Mouse (Mus musculus): ENCODE measurements at regions not wholly inside any gene's neighbourhood (a gene's known extent, or its start where the extent isn't known, plus 50 kb on each side); places are given as distances from the start of the nearest gene placed in this dataset.

DNA sequence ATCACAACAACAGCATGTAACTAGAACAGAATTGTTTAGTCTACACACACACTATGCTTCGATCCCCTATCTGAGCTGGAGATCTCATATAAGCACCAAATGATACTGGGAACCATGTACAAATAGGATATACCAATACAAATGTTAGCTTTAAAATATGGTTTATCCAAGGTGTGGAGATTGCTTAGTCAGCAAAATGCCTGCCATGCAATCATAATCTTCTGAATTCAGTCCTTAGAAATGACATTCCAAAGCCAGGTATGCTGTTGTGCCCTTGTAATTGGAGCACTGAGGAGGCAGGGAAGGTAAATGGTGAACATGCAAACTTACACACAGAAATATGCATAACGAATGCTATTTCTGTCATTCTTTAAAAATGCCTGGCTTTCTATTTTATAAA is 54.0 kb upstream of the Thsd7b start:
- ATAC-seq (replicated peaks; ENCODE audit: low FRiP score, poor library complexity, severe bottlenecking), result no peak

DNA sequence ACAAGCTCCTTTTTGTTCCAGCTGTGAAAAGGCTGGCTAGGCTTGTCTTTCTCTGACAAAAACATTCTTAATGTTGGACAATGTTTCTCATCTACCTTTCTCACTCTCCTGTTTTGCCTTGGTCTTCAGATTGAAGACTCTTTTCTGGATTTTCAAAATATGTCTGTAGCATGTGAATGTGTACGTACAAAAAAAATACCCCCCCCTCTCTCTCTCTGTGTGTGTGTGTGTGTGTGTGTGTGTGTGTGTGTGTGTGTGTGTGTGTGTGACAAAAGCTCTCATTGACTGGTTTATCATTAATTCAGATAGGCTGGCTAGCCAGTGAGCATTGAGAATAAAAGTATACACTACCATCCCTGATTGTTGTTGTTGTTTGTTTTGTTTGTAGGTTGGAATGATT is 64.3 kb upstream of the Thsd7b start:
- no peak for ATAC-seq (replicated peaks; ENCODE audit: low FRiP score, poor library complexity, severe bottlenecking)

DNA sequence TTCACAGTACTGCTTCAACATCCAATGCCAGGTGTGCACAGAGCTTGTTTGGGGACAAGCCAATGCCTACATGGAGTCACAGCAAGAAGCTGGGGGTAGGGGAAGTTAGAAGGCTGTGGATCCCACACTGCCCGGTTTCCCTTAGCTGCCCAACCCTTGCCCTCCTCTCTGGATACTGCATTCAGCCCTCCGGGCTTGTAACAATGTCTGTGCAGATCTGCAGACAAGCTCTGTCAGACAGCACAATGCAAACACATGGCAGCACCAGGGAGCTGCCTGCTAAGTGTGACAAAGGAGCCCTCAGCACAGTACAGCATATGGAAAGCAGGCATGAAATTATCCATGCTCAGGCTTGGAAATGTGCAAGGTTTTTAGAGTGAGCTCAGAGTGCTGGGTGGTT is 64.7 kb upstream of the Thsd7b start:
- ATAC-seq (replicated peaks; ENCODE audit: low FRiP score, poor library complexity, severe bottlenecking), result no peak

DNA sequence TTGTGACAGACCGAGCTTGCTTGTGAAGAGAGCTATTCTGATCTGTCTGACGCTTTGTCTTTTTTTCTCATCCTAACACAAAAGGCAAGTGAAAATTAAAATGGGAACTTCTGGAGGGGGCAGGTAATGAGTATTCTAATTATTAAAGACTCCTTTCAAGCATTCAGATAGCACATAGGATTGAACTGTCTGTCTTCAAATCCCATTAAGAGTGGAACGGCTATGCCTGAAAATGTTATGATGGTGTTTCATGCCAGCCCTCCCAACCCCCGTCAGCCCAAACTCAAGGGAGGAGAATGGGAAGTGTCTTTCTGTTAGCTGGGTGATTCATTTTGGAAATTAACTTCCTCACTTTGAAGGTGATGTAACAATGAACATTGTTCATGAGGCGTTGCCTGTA is 65.4 kb upstream of the Thsd7b start:
- ATAC-seq (replicated peaks; ENCODE audit: low FRiP score, poor library complexity, severe bottlenecking), result no peak

DNA sequence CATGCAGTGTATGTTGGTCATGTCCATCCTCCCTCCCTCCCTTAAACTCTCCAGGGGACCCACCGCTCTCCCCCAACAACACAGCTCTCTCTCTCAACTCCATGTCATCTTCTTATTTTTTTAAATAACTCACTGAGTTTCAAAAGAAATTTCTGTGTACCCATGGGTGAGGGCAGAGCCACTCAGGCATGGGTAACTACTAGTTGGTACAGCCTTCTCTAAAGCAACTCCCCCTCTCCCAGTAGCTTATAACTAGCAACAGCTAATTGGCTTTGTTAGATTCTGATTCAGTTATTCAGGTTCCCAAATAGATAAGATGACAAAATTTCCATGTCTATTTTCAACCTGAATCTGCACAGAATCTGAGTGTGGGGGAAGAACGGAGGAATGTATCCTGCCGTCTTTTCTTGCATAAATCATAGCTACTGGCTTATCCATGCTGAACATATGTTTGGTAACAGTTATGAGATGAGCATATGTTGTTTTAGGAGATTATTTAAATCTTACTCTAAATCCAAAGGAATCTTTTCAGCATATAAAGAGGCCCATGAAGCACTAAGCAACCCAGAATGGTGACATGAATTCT is 92.8 kb upstream of the Thsd7b start:
- no peak for ATAC-seq (replicated peaks; ENCODE audit: low FRiP score, poor library complexity, severe bottlenecking)

DNA sequence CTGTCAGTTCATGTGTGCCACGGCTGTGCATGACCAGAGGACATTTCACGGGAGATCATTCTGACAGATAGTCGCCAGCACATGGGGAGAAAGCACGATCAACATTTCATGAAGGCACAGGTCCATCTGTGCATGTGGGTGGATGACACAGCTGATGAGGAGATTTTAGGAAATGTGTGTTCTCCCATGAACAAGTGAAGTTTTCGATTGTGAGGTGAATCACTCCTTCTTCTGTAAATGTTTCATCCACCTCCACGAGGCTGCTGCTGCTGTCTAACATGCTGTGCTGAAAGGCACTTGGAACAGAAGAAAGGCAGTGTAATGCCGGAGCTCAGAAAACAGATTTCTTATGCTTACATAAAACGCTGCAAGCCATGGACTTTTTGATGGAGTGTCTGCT is 103.2 kb upstream of the Thsd7b start:
- no peak for ATAC-seq (replicated peaks; ENCODE audit: low FRiP score, poor library complexity, severe bottlenecking)

DNA sequence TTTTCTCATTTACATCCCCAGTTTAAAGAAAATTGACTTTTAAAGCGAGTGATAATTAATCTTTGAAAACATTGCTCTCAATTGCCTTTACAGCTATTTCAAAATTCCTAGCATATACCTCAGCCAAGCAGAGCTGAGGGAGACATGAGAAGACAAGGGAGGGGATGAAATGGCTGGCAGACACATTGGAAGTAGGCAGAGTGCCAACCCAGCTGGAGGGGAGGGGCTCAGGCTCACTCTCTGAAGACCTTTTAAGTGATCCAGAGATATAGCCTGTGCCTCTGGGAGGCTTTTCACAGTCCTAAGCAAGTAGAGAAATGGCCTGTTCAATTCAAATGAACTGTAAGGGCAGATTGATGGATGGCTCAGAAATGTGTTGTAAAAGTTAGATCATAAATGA is 122.5 kb upstream of the Thsd7b start:
- no peak for ATAC-seq (replicated peaks; ENCODE audit: low FRiP score, poor library complexity, severe bottlenecking)

DNA sequence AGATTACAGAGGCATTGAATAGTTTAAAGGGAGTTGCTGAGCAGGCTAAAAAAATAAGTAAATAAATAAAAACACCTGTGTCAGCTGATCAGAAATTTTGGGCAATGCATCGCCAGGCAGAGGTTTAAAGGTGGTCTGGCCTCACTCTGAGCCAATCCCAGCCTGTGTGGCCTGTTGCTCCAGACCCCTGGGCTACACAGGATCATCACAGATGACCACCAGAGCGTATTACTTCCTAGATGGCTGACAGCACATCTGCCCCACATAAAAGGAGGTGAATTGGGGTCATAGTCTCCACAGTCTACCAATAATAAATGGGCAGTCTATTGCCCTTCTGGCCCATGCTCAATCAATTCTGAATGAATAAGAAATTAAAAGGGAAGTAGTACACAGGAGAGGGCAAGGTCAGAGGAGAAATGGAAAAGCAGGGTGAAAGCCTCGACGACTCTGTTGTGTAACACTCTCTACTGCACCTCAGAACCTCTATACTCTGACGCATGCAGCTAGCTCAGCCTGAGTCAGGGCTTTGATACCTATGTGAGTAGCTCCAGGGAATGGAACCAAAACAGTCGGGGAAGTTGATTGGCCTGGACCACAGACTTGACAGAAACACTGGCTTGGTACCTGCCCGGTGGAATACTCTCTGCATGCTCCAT is 124.2 kb upstream of the Thsd7b start:
- ATAC-seq (replicated peaks; ENCODE audit: low FRiP score, poor library complexity, severe bottlenecking), result no peak

DNA sequence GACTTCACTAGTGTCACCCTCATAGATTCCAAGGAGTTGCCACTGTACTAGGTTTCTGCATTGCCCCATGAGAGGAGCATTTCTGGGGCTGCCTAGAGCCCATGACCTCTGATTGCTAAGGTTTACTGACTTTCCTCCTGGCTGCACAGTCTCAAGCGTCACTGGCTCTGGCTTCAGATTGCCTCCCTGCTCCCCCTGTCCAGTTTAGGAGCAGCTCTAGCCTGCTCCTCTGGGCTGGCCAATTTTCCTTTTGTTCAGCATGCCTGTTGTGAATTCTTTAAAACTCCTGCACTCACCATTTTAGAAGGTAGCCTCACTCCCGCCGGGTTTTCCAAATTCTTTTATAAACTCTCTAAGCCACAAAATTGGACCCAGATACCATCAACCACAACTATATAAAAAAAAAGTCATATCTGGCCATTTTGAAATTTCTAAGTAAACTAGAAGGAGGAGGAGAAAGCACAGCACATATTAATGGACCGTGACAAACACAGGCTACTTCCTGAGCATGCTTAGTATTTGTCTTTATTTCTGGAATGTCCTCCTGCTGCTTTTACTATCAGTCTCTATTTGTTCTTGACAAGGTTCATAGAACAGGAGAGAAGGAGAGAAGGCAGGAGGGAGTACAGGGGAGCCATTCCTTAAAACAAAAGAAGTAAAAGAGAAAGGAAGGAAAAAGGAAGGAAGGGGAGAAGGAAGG is 126.6 kb upstream of the Thsd7b start:
- no peak for ATAC-seq (replicated peaks; ENCODE audit: low FRiP score, poor library complexity, severe bottlenecking)

DNA sequence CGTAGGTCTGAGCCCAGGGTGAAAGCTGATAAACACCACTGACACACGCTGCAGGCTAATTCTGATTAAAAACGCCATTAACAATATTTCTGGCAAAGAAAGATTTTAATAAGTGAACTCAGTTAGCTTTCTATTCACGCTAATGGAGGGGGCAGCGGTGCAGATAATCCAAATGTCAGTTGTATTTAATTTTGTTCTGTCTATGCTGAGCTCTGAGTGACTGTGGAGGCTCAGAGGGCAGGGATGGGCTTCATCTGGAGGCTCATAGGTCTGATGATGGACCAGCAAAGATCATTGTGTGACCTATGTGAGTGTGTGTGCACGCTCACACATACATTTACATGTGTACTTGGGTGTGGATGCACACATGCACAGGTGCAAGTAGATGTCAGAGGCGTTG is 134.3 kb upstream of the Thsd7b start:
- ATAC-seq (replicated peaks; ENCODE audit: low FRiP score, poor library complexity, severe bottlenecking), result no peak

DNA sequence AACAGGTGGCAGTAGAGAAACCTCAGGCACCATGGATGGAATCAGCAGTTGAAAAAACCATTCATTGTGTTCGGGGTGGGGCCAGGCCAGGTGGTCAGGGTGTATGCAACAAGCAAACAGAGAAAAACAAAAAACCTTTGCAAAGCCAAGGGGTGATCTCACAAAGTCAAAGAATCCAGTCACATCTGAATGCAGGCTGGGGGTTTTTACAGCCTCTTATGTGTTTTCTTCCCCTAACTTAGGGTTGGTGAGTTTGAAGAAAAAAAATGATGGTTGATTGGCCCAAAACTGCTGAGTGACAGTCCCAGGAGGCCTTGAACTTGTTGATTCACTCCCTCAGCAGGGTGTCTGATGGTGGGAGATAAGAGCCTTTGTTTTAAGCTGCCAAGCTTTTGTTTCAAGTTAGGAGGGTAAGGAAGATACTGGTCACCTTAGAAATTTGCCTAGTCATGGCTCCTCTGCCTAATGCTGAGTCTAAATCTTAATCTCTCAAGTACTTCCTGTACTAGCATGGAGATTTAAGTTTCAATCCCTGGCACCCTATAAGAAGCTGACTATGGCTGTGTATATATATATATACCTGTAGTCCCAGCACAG is 166.0 kb upstream of the Thsd7b start:
- no peak for ATAC-seq (replicated peaks; ENCODE audit: low FRiP score, poor library complexity, severe bottlenecking)

DNA sequence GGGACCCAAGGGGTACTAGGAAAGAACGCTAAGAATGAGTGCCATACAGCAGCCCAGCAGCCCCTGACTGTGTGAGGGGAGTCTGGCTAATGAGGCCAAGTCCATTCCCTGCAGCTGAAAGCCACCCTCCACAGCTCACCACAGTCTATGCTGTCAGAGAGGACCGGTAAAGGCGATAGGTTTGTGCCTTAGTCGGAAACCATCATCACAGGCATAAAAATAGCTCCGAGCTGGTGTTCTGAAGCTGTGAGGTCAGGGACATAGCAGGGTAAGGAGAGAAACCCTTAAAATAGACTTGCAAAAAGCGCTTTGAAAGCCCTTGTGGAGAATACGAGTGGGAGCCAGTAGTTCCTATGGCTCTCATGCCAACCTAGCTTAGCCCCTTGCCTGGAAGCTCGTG is 172.1 kb upstream of the Thsd7b start:
- ATAC-seq (replicated peaks; ENCODE audit: low FRiP score, poor library complexity, severe bottlenecking), result no peak

DNA sequence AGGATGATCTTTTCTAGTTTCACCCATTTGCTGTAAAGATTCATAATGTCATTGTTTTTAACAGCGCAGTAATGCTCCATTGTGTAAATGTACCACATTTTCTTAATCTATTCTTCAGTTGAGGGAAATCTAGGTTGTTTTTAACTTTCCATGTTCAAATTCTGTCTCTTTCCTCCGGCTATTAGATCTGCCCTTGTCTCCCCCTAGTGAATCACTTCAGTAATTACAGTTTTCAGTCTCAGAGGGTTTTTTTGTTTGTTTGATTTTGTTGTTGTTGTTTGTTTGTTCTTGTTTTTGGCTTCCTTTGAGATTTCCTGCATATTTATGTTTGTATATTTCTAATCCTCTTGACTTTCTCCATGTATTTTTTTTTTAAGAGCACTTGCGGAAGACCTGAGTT is 194.8 kb upstream of the Thsd7b start:
- no peak for ATAC-seq (replicated peaks; ENCODE audit: low FRiP score, poor library complexity, severe bottlenecking)

DNA sequence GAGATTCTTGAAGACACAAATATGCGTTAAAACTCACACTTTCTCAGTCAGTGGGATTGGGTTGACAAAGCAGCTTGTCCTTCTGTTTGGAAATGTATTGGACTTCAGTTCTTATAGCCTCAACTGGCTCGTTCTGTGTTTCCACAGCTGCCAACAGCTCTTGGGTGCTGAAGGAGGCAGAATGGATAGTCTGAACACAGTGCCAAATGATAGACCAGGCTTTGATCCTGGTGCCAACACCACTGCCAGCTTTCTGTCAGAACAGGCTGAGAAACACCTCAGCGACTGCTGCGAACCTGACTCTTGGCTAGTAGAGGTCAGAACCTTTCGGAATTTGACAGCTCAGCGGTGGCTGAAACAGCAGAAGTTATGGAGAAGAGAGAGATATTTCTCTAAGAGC is 215.9 kb upstream of the Thsd7b start:
- no peak for ATAC-seq (replicated peaks; ENCODE audit: low FRiP score, poor library complexity, severe bottlenecking)

DNA sequence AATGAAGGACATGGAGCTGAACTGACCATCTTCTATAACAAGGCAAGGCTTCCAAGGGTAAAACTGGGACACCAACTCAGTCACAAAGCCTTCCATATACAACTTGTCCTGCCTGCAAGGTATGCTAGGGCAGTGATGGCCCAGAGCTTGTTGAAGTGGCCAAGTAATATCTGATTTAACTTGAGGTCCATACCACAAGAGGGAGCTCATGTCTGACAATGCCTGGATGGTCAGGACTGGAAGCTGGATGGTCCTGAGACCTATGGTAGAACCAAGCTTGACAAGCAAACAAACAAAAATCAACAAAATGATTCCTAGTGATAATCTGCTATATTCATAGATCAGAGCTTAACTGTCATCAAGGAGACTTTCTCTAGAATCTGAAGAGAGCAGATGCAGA is 217.8 kb upstream of the Thsd7b start:
- ATAC-seq (replicated peaks; ENCODE audit: low FRiP score, poor library complexity, severe bottlenecking), result no peak

DNA sequence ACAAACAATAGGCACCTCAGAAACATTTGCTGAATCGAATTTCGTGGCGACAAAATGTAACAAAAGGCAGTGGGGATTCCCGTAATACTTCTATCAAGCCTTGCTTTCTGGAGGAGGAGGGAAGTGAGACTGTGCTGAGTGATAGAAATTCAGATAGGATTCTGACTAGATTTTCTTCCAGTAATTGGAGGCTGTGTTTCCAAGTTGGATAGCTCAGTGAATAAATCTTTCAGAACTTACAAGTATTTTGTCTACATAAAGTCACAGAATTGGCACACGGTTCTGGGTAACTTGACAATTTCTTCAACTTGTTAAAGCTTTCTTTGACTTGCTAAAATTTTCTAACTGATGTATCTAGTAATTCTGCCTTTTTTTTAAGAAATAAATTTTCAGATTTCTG is 239.4 kb upstream of the Thsd7b start:
- ATAC-seq (replicated peaks; ENCODE audit: low FRiP score, poor library complexity, severe bottlenecking), result no peak

DNA sequence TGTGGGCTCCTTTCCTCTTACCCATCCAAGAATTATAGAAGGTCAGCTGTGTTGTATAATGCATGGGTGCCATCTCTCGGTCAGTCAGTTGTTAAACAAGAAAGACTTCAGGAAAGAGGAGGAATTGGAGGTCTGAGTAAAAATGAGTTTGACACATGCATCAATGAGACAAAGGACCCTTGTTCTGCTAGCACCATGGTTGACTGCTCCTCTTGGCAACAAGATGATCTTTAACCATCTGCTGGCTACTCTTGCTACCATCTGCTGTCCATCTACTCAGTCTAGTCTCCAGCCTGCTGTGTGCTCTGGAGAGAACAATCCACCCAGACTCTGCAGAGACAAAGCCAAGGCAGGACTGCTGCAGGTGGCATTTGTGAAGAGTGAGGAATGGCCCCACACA is 267.2 kb upstream of the Thsd7b start:
- ATAC-seq (replicated peaks; ENCODE audit: low FRiP score, poor library complexity, severe bottlenecking), result no peak

DNA sequence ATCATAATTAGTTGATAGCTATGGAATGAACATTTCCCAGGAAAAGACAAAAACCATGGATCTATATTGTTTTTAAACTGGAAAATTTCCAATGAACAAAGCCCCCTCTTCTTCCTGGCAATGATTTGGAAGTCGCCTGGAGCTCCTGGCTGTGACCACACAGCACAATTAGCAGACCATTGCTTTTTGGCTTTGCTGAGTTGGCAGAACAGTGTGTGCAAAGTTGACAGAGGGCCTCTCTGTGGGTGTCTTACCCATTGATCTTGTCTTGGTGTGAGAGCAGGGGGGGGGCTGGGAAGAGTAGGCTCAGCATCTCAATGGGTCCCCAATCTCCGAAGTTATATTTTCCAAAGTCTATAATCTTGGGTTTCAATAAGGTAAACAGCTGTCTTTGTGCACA is 270.8 kb upstream of the Thsd7b start:
- ATAC-seq (replicated peaks; ENCODE audit: low FRiP score, poor library complexity, severe bottlenecking), result no peak

DNA sequence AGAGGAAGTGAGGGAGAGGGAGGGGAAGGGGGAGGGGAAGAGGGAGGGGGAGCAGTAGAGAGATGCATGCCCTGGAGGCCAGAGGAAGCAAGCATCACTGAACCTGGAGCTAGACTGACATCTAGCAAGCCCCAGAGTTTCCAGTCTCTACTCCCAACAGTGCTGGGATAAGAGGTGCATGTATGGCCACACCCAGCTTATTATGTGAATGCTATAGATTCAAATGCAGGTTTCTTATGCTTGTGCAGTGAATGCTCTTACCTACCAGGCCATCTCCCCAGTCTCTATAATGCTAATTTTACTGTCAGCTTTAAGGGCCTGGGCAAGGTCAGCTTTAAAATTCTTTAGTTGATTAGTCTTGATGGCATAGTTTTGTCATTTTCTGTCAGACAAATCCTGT is 271.3 kb upstream of the Thsd7b start:
- ATAC-seq (replicated peaks; ENCODE audit: low FRiP score, poor library complexity, severe bottlenecking), result no peak

DNA sequence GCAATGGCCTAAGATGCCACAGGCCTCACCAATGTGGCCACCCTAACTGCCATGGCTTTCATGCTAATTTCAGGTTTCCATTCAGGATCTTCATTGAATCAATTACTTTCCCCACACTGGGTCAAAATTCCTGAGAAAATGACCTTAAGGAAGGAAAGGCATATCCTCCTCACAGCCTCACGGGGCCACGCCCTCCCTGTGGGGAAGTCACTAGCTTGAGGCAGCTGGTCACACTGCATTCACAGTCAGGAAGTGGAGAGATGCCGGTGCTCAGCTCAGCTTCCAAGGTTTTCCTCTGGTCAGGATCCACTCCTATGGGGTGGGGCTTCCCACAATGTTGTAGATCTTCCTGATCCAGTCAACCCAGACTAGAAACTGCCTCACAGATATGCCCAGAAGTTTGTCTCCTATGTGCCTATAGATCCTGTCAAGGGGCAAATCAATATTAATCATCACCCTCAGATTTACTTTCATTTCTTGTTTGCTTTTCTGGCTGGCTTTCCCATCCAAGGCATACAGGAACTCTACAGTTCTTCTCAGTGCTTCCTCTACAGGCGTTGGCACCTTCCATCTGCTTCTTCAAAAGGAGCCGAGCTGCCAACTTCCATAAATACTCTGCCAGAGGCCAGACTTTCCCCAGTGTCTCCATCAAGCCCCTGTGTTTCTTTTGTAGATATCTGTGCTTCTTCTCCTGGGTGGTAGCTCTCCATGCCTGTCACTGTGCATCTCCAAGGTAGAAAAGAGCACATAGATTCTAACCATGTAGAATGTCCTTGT is 273.2 kb upstream of the Thsd7b start:
- no peak for ATAC-seq (replicated peaks; ENCODE audit: low FRiP score, poor library complexity, severe bottlenecking)

DNA sequence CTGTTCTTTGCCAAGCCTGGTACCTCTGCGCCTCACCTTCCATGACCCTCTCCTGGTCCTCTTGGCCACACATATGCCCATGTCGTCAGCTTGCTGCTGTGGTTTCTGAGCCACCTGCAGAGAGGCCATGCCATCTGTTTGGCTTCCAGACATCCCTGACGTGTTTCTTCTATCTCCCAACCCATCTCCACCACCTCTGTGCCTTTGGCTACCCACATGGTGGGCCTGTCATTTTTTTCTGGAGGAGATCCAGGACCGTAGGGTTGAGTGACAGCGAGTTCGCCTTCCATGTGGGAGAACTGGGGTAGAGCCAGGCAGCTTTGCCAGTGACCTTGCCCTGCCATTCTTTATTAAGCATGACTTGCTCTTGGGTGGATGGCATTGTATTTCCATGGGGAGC is 278.4 kb upstream of the Thsd7b start:
- ATAC-seq (replicated peaks; ENCODE audit: low FRiP score, poor library complexity, severe bottlenecking), result no peak

Data from erythroblast, adult 5-6 weeks (primary cell).